Mouse (Mus musculus): ENCODE data around the gene Atpif1. TPM values are rescaled to one million over a fixed set of nuclear protein-coding genes. Genes with fewer than 3 reads are reported as not detected.

Atpif1 gene
- polyA plus RNA-seq, 1 experiment from 2014 or later = 1,313 TPM

DNA sequence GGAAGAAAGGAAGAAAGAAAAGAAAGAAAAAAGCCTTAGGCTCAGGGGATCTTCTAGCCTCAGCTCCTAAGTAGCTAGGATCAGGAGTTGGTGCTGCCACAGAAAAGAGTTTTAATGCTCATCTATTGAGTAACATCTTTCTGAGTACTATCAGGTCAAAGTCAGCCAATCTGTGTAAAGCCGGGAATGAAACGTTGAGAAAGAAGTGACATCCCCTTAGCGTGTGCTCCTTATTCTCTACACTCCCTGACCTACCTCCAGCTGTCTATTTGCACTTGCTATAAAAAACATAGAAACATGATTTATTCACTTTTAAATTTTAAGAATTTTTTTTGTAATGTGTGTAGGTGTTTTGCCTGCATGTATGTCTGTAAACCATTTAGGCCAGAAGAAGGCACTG is 14.3 kb downstream of the Atpif1 start:
- no peak for ATAC-seq (ENCODE audit: low FRiP score, low read depth)
- no peak overlapping the region for H3K4me2 ChIP-seq (replicated peaks)
- H3K4me1 ChIP-seq = peaks cover 4% of the 10 kb centered on the region
- H3K27me3 ChIP-seq (replicated peaks) = no peaks in the 10 kb centered on the region
- no peak overlapping the region for H3K27ac ChIP-seq
- WGBS = 93% methylated on average over 3 of the region's 3 CpGs
- H3K9me3 ChIP-seq = no peaks in the 10 kb centered on the region
- H3K9ac ChIP-seq = no peak overlapping the region
- no peaks in the 10 kb centered on the region for H3K36me3 ChIP-seq
- H3K4me3 ChIP-seq = no peak overlapping the region

DNA sequence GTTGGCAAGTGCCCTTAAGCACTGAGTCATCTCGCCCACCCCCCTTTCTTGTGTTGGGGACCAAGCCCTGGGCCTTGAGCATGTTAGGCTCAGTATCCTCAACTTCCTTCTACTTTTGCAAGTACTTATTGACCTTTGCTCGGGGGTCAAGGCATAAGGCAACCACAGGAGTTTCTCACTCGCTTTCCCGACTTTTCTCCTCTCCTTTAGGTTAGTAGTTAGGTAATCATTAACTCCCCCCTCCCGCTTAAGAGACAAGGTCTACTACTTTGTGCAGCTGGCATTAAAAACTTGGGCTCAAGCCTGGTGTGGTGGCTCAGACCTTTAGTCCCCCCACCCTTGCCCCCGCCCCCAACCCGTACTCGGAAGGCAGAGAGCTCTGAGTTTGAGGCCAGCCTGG is 15.4 kb downstream of the Atpif1 start:
- H3K27me3 ChIP-seq (replicated peaks) = no peaks in the 10 kb centered on the region
- 47% methylated on average over 8 of the region's 8 CpGs for WGBS
- H3K9ac ChIP-seq = no peak overlapping the region
- no peak overlapping the region for H3K4me3 ChIP-seq
- H3K4me1 ChIP-seq = peaks cover 5% of the 10 kb centered on the region
- H3K36me3 ChIP-seq = no peaks in the 10 kb centered on the region
- ATAC-seq (ENCODE audit: low FRiP score, low read depth) = no peak
- H3K4me2 ChIP-seq (replicated peaks) = no peak overlapping the region
- H3K27ac ChIP-seq = no peak overlapping the region
- no peaks in the 10 kb centered on the region for H3K9me3 ChIP-seq

DNA sequence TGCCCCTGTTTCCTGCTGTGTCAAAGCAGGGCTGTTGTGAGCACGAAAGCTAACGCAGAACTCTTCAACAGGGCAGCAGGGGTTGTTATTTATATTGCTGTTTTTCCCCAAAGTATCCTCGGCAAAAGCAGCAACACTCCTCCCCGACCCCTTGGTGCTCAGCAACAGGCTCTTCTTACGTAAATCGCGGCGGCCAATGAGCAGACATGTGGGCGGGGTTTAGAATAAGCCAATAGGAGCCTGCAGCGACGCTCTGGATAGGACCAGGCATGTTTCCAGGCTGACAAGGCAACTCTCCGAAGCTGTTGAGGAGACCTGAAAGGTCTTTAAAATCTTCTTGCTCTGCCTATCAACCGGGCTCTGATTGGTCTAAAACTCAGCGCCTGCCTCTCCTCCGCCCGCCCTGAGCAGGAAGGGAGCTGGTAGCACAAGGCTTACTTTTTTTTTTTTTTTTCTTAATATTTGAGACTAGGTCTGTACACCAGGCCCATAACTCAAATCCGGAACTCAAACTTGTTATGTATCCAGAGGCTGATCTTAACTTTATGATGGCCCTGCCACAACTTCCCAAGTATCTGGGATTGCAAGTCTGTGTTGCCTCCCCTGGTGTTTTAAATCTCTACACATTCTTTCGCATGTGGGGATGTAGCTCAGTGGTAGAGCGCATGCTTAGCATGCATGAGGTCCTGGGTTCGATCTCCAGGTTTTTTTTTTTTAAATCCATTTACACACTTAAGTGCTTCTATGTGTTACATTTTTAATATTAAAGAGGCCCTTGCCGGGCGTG is 17.9 kb downstream of the Atpif1 start:
- ATAC-seq (ENCODE audit: low FRiP score, low read depth) = peak; percentile 94
- H3K4me2 ChIP-seq (replicated peaks) = peak overlapping the region; percentile 92
- H3K36me3 ChIP-seq = no peaks in the 10 kb centered on the region
- H3K4me3 ChIP-seq = peak overlapping the region; percentile 39
- H3K27ac ChIP-seq = no peak overlapping the region
- no peak overlapping the region for H3K9ac ChIP-seq
- H3K27me3 ChIP-seq (replicated peaks) = no peaks in the 10 kb centered on the region
- peaks cover 5% of the 10 kb centered on the region for H3K4me1 ChIP-seq
- WGBS = 22% methylated on average over 22 of the region's 22 CpGs
- H3K9me3 ChIP-seq = no peaks in the 10 kb centered on the region

DNA sequence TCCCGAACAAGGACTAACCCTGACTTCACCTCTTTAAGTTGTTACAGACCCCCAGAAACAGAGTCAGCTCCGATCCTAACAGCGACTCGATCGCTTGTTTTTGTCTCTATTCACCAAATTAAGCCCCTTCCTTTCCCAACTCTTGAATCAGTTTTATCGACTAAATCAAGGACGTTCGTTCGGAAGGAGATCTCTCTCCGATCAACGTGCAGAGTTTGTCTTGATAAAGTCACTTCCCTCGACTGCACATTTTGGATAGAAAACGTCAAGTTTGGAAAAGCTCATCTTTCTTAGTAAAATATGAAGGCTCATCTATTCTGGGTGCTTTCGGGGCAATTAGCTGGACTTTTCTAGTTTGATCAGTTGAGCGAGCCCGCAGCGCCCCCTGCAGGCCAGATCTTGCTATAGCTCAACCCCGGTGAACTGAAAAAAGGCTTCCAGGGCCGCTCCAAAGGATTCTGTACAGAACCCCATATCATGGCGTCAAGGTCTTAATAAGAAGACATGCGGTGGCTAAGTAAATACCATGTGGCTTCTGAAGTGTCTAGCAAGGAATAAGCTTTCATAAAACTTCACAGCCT is 18.8 kb downstream of the Atpif1 start:
- no peaks in the 10 kb centered on the region for H3K27me3 ChIP-seq (replicated peaks)
- no peaks in the 10 kb centered on the region for H3K36me3 ChIP-seq
- H3K27ac ChIP-seq = no peak overlapping the region
- 1% methylated on average over 21 of the region's 21 CpGs for WGBS
- H3K4me2 ChIP-seq (replicated peaks) = peak overlapping the region; percentile 92
- H3K9me3 ChIP-seq = no peaks in the 10 kb centered on the region
- peaks cover 5% of the 10 kb centered on the region for H3K4me1 ChIP-seq
- H3K4me3 ChIP-seq = peak overlapping the region; percentile 39
- ATAC-seq (ENCODE audit: low FRiP score, low read depth) = peak; percentile 22
- H3K9ac ChIP-seq = 0 out of 2 replicates have a peak overlapping the region, but pooled peaks have one; percentile 38

DNA sequence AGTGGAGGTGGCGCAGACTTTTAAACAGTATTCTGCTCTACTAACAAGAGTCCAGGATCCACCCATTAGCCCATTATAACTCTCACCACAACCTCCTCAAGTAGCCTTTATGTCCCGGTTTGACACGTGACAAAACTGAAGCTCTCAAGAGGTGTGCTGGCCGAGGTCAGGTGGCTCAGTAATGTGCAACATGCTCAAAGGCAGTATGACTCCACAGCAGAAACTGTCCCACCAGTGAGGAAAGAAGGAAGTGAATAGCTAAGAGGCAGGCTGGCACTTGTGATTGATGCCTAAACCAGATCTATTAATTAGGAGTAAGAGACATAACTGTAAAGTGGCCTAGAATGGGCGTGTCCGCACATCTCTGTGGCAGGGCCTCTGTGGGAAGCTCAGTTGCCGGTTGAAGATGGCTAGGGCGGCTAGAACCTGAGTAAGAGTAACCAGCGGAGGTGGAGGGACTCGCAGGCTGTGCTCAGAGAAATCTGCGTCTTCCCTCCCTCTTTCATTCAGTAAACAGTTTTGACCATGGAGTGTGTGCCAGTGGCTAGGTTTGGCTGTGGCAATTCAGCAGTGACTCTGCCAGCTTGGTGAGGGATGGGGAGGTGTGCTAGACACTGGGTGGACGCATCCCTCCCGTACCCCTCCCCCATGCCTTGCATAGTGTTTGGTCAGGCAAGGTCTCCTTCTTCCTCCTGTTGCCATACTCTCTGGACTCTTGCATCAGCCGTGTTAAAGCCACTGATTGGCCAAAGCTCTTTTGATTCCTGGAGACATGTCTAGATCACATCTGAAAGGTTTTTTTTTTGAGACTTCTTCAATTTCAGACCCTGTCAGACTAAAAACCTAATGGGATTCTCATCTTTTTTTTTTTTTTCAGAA is 19.8 kb downstream of the Atpif1 start:
- WGBS = 34% methylated on average over 14 of the region's 14 CpGs
- Histone ChIP-seq H3K4me1 (peaks cover 6% of the 10 kb centered on the region), H3K9ac (no peak overlapping the region), H3K27ac (no peak overlapping the region), H3K4me2 (replicated peaks) (0 out of 2 replicates have a peak overlapping the region, but pooled peaks have one; percentile 4), H3K27me3 (replicated peaks) (no peaks in the 10 kb centered on the region), H3K9me3 (no peaks in the 10 kb centered on the region), H3K4me3 (no peak overlapping the region), H3K36me3 (no peaks in the 10 kb centered on the region)
- no peak for ATAC-seq (ENCODE audit: low FRiP score, low read depth)

DNA sequence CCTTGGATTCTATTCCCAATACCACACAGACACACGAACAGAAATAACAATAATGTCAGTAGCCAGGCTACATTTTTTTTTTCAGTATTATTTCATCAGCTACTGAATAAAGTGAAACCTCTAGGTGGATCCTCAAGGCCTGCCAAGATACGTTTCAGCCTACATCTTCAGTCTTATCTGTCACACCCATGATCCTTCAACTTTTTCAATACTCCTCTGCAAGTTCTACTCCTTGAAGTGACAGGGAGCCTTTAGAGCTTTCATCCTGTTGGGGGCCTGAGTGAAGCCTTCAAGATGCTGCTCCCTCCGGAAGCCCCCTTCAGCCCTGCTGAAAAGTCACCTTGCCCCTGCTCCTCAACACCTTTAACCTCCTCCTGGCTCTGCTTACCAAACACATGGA is 21.4 kb downstream of the Atpif1 start:
- ATAC-seq (ENCODE audit: low FRiP score, low read depth) = no peak
- Histone ChIP-seq H3K4me1 (peaks cover 10% of the 10 kb centered on the region), H3K27me3 (replicated peaks) (no peaks in the 10 kb centered on the region), H3K4me2 (replicated peaks) (no peak overlapping the region), H3K27ac (no peak overlapping the region), H3K4me3 (no peak overlapping the region), H3K9me3 (no peaks in the 10 kb centered on the region), H3K36me3 (no peaks in the 10 kb centered on the region), H3K9ac (no peak overlapping the region)
- 68% methylated on average over 3 of the region's 3 CpGs for WGBS

DNA sequence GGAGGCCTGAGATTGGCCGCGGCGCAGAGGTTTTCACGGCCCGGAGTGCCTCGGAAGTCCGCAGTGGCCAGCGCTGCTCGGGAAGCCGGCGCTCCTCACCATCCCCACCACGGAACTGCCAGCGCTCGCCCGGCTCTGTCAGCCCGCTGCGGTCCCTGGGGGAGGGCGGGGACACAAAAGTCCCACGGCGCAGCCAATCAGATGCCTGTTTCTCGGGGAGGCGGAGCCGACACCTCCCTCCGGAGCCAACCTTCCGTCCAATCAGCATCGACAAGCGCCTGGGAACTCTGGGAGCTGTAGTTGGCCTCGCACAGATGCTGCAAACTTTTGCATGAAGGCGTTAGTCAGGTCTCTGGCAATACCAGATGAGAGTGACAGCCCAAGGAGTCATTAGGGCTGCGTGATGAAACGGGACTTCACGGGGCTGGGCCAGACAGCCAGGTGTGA is 23.1 kb downstream of the Atpif1 start, which contains the start of gene Sesn2:
Sesn2 (minus strand) TSS at position 150 of the 447 bp plus-strand sequence.
- Histone ChIP-seq H3K9me3 (no peaks in the 10 kb centered on the region), H3K4me3 (peak within 1 kb of the TSS; percentile 71), H3K9ac (peak within 1 kb of the TSS; percentile 73), H3K27me3 (replicated peaks) (no peaks in the 10 kb centered on the region), H3K27ac (0 out of 2 replicates have a peak within 1 kb of the TSS, but pooled peaks have one; percentile 26), H3K4me1 (peaks cover 10% of the 10 kb centered on the region), H3K4me2 (replicated peaks) (peak within 1 kb of the TSS; percentile 92), H3K36me3 (no peaks in the 10 kb centered on the region)
- ATAC-seq (ENCODE audit: low FRiP score, low read depth) = peak; percentile 90
- WGBS = under 1% methylated on average over 32 of the region's 32 CpGs

DNA sequence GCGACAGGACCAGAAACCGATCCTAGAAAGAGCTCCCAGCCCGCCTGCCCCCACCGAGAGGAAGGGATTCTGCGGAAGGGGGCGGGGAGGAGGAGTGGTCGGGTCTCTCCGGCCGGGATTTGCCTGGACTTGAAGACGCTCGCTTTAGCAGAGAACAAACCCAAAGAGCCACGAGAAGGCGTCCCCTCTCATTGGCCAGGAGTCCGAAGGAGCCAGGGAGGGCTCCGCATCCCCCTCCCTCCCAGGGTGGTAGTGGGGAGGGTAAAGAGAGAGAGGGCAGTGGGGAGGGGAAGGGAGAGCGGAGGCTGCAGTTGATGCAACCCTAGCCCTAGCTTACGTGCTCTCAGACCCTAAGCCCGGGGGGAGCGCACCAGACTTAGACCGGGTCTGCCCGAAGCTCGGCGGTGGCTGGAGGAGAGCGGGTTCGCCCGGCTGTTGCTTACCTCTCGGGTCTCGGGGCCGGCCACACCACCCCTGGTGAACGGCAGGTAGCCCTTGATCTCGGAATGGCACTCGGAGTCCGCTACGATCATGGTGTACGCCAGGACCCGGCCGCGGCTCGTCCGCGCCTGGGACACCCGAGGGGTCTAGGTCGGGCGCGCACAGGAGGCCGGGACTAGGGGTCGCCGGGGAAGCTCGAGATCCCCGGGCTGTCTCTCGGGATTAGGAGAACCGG is 23.7 kb downstream of the Atpif1 start:
- Histone ChIP-seq H3K4me2 (replicated peaks) (peak overlapping the region; percentile 92), H3K4me3 (peak overlapping the region; percentile 71), H3K4me1 (peaks cover 10% of the 10 kb centered on the region), H3K9ac (peak overlapping the region; percentile 73), H3K9me3 (no peaks in the 10 kb centered on the region), H3K27ac (0 out of 2 replicates have a peak overlapping the region, but pooled peaks have one; percentile 26), H3K27me3 (replicated peaks) (no peaks in the 10 kb centered on the region), H3K36me3 (no peaks in the 10 kb centered on the region)
- under 1% methylated on average over 52 of the region's 52 CpGs for WGBS
- peak; percentile 73 for ATAC-seq (ENCODE audit: low FRiP score, low read depth)

DNA sequence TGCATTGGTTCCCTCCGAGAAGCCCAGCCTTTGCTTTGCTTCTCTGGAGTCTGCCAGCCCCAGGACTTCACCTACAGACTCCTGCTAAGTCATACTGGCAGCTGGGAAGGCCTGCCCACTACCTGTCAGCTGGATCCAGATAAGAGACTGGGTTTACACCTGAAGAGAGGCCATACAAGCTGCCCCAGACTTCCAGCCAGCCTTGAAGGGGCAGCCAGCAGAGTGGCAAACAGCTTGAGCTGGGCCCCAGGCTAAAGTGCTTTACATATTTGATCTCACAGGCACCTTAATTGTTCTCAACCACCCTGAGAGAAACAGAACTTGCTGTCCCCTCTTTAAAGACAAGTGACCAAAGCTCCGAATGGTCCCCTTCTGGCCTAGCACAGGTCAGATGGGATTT is 26.2 kb downstream of the Atpif1 start:
- H3K27ac ChIP-seq = no peak overlapping the region
- WGBS = 56% methylated on average over 2 of the region's 2 CpGs
- H3K4me3 ChIP-seq = no peak overlapping the region
- no peaks in the 10 kb centered on the region for H3K27me3 ChIP-seq (replicated peaks)
- H3K9me3 ChIP-seq = no peaks in the 10 kb centered on the region
- no peak overlapping the region for H3K4me2 ChIP-seq (replicated peaks)
- no peaks in the 10 kb centered on the region for H3K36me3 ChIP-seq
- peaks cover 5% of the 10 kb centered on the region; the same call in 1 of the 2 replicates for H3K4me1 ChIP-seq
- no peak for ATAC-seq (ENCODE audit: low FRiP score, low read depth)
- H3K9ac ChIP-seq = no peak overlapping the region

DNA sequence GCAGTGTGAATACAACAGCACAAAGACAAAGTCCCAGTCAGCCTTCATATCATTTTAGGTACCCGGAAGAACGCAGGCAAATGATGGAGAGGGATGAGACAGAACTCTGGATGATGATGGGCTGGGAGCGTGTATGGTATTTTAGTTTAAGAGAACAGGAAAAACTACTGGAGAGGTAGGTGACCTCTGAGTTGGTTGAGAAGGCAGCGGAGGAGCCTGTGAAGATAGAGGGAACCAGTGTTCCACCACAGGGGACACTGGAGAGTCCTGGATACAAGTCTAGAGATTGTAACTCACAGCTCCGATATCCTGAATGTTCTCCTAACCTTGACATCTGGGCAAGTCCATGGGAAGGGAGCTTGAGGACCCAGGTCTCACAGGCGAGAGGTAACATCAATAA is 27.2 kb downstream of the Atpif1 start:
- no peak for ATAC-seq (ENCODE audit: low FRiP score, low read depth)
- H3K4me3 ChIP-seq = no peak overlapping the region
- WGBS = 67% methylated on average over 6 of the region's 6 CpGs
- H3K4me2 ChIP-seq (replicated peaks) = no peak overlapping the region
- H3K4me1 ChIP-seq = peaks cover 5% of the 10 kb centered on the region; the same call in 1 of the 2 replicates
- H3K36me3 ChIP-seq = no peaks in the 10 kb centered on the region
- H3K9me3 ChIP-seq = no peaks in the 10 kb centered on the region
- no peak overlapping the region for H3K9ac ChIP-seq
- no peaks in the 10 kb centered on the region for H3K27me3 ChIP-seq (replicated peaks)
- no peak overlapping the region for H3K27ac ChIP-seq

DNA sequence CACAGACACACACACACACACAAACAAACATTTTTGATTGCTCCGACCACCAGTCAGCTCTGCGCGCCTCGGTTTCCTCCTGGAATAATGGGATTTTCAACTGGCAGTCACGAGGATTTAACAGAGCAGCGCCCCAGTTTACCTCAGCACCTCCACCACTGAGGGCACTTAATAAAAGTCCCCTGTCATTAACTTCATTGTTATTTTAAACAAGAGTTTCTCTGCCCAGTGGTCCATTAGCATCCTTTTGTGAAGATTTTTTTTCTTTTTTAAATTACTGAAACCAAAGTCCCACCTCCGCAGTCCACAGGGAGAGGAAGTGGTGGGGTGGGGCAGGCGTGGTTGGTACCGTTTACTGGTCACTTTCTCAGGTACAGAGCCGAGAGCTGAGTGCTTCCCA is 27.7 kb downstream of the Atpif1 start:
- H3K9me3 ChIP-seq = no peaks in the 10 kb centered on the region
- peaks cover 5% of the 10 kb centered on the region; the same call in 1 of the 2 replicates for H3K4me1 ChIP-seq
- H3K4me3 ChIP-seq = no peak overlapping the region
- 19% methylated on average over 10 of the region's 10 CpGs for WGBS
- no peaks in the 10 kb centered on the region for H3K36me3 ChIP-seq
- H3K9ac ChIP-seq = no peak overlapping the region
- no peak overlapping the region for H3K27ac ChIP-seq
- no peak overlapping the region for H3K4me2 ChIP-seq (replicated peaks)
- no peak for ATAC-seq (ENCODE audit: low FRiP score, low read depth)
- no peaks in the 10 kb centered on the region for H3K27me3 ChIP-seq (replicated peaks)
